14 mouse cellular contexts compared by ENCODE assay signal in genomic region chr13:75891868-75892267, GRCm38 (mm10).
"Had no signal": no experiment of that assay in that cellular context is flagged by ENCODE, and none has a peak within 500 bp of the region (broad histone marks: within the 10 kb centered on the region; RNA-seq: fewer than 3 reads in every experiment).

No protein-coding gene starts in this region.

- H3K27ac ChIP-seq: intestine, embryonic 15.5 days; kidney, postnatal 0 days; liver, embryonic 13.5 days; midbrain, embryonic 13.5 days; stomach, embryonic 15.5 days had no signal

- DNase-seq: kidney, adult 18-20 months; kidney, postnatal 25 days; liver, embryonic 13.5 days; lung, adult 2 months; lung, postnatal 14 days; lung, postnatal 4 days; right cerebral cortex, postnatal 14 days; spleen, adult 18-20 months; thymus, adult 18-20 months; thymus, postnatal 36 days had no signal

- H3K4me3 ChIP-seq: intestine, embryonic 15.5 days; liver, embryonic 13.5 days; midbrain, embryonic 13.5 days; stomach, embryonic 15.5 days had no signal

- ATAC-seq: intestine, embryonic 15.5 days; midbrain, embryonic 13.5 days had no signal
